Mouse (Mus musculus): Measurements from ENCODE around the gene Pars2.

DNA sequence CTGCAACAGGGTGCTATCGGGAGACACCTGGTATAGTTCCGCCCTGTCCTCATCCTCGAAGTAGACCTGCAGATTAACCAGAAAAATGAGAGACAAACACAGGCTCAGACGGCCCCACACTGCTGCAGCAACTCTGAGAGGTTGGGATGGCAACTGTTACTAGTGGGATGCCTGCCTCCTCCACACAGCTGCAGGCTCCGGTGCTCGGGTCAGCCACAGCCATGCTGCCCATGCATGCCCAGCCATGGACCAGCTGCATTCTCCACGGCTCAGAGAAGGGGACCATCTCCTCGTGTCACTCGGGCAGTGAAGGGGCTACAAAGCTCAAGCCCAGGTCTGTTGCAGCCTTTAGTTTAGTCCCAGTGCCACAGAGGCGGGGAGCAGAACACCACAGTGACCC, 14.8 kb downstream of the Pars2 start:
- TF ChIP-seq CTCF (IDR thresholded peaks at IDR 0.05; ENCODE audit: low read depth, low read length) (no peak), POLR2A (IDR thresholded peaks at IDR 0.05; ENCODE audit: borderline replicate concordance, low read depth, low read length) (no peak)

Measured in bone marrow macrophage, adult 2 months (primary cell).